Mouse (Mus musculus) testis, postnatal 10 days (tissue): ENCODE results near the gene Atad2b.

Source experiments
- DNase-seq: peaks from one replicate; pipeline ENCODE4 v3.0.0; 2021; ENCODE audit warnings: low spot score

The Atad2b gene

DNA sequence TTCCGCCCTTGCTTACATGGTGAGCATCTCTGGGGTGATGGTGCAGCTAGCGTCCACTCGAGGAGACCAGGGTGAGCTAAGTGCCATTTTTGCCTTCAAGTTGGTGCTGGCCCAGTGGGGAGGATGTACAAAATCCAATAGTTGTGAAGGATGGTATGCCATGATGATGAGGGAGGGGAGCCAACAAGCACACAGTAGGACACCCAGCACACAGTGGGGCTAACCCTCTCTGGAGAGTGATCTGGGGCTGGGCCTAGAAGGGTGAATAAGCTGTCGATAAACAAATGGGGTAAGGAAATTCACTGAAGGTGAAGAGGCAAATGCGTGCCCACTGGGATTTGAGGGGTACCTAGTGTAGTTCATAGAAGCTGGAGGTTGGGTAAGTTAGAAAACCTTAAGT lies 167.6 kb downstream of the Atad2b start:
- DNase-seq, result no peak

DNA sequence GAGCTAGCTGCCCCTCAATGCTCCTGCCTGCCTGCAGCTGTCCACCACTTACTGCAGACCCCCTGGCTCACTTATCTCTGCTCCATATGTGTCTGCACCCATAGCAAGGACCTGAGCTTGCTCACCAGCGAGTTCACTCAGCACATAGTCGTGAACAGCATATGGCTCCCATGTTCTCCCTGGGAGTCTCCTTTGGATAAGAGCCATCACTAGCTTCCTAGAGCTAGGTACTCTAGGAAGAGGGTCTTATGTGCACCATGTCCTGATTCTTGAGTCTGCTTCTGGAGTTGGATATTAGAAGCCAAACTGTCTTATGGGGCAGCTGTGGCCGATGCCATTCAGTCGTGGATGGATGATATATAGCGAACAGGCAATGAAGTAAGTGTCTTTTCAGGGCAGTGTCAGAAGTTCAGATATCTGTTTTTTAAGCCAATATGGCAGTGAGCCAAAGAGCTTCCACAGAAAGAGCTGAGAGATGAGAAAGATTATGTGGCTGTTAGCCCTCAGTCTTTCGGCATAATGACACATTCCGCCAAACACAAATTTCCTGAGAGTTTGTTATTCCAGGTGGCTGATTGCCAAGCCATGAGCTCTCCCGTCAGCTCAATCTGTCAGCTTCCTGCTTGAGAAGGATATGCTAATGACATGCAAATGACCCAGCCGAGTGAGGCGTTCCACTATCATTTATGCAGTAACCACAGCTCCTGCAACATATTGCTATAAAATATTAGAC lies 170.8 kb downstream of the Atad2b start:
- no peak for DNase-seq

DNA sequence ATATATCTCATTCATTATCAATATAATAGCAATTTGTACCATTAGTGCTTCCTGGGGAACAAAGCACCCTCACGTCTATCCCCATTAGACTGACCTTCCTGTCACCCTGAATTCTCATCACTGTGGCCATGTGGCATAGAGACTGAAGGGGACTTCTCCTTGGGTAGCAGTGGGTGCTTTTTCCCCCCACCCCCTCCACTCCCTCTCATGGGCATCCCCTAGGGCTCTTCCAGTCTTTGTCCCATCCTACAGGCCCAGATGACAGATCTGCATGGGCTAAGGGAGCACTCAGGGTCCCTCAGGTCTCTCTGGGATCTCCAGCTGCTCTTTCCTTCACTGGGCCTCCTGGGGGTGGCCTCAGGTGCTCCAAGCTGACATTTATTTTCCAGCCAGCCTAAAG lies 171.5 kb downstream of the Atad2b start:
- no peak for DNase-seq
